Mouse (Mus musculus) midbrain, embryonic 12.5 days (tissue): ENCODE data around the gene Whrn. TPM values are rescaled to one million over a fixed set of nuclear protein-coding genes. Genes with fewer than 3 reads are reported as not detected.

Experiments used
- ATAC-seq: fragments of 200-750 bp; cut with Nextera tagmentation; 2 replicates; pipeline ENCODE4 v1.8.0; 2017; ENCODE audit warnings: low read depth, moderate TSS enrichment, moderate library complexity; ENCODE audit not compliant: low FRiP score
- H3K27ac ChIP-seq: fragments of 300-500 bp; sonication (generic); replicated peaks from 2 replicates; pipeline ENCODE4 v1.5.1; 2016; ENCODE audit warnings: mild to moderate bottlenecking
- H3K27me3 ChIP-seq: fragments of 300-500 bp; sonication (generic); 2 replicates; pipeline ENCODE4 v1.6.1; 2016; ENCODE audit warnings: mild to moderate bottlenecking
- H3K36me3 ChIP-seq: fragments of 300-500 bp; sonication (generic); 2 replicates; pipeline ENCODE4 v1.6.1; 2016
- H3K4me1 ChIP-seq: fragments of 300-500 bp; sonication (generic); 2 replicates; pipeline ENCODE4 v1.6.1; 2016
- H3K4me2 ChIP-seq: fragments of 300-500 bp; sonication (generic); replicated peaks from 2 replicates; pipeline ENCODE4 v1.6.1; 2016; ENCODE audit warnings: mild to moderate bottlenecking, moderate library complexity
- H3K4me3 ChIP-seq: fragments of 300-500 bp; sonication (generic); 2 replicates; pipeline ENCODE4 v1.5.1; 2016; ENCODE audit warnings: mild to moderate bottlenecking
- H3K9ac ChIP-seq: fragments of 300-500 bp; sonication (generic); replicated peaks from 2 replicates; pipeline ENCODE4 v1.6.1; 2016; ENCODE audit warnings: mild to moderate bottlenecking, moderate library complexity
- H3K9me3 ChIP-seq: fragments of 300-500 bp; sonication (generic); 2 replicates; pipeline ENCODE4 v1.6.1; 2016; ENCODE audit warnings: mild to moderate bottlenecking
- WGBS: fragments of 180-500 bp; shearing (Covaris S2); methylation state at CpG from one replicate; pipeline ENCODE4 v1.1.7; 2016; 5-methylcytosine and 5-hydroxymethylcytosine counted together
- polyA plus RNA-seq: library from polyadenylated mRNA; unstranded; fragments of >200 nt; fragmentation: Nextera tagmentation; extraction: Ambion mirVana; gene quantifications from 2 replicates; pipeline ENCODE4 v1.2.1, GENCODE M21; 2016

Whrn gene
- polyA plus RNA-seq, 1 experiment from 2014 or later: 15.4 TPM

DNA sequence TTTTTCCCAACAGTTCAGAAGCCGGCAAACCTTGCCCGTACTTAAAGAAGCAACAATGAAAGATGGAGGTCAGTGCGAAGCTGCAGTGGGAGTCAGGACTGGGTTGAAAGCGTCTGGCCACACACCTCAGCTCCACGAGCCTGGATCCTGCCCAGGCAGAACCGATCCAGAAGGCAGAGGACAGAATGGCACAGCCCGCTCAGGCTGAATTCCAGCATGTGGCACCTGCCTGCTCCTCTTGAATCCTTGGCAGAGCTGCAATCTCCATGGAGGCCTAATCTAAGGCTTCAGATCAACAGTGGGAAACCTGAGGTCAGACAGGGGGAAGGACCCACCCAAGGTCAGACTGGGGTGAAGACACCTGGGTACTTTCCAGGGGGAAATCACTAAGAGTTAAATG, 54.2 kb downstream of the Whrn start:
- ATAC-seq: no peak
- 88% methylated on average over 7 of the region's 7 CpGs for WGBS
- Histone ChIP-seq H3K27ac (no peak overlapping the region), H3K9ac (no peak overlapping the region), H3K4me2 (no peak overlapping the region), H3K4me1 (peaks cover 5% of the 10 kb centered on the region; the same call in 1 of the 2 replicates), H3K4me3 (no peak overlapping the region), H3K27me3 (no peaks in the 10 kb centered on the region), H3K36me3 (peaks cover 4% of the 10 kb centered on the region; the same call in 1 of the 2 replicates), H3K9me3 (no peaks in the 10 kb centered on the region; the same call in 1 of the 2 replicates)

DNA sequence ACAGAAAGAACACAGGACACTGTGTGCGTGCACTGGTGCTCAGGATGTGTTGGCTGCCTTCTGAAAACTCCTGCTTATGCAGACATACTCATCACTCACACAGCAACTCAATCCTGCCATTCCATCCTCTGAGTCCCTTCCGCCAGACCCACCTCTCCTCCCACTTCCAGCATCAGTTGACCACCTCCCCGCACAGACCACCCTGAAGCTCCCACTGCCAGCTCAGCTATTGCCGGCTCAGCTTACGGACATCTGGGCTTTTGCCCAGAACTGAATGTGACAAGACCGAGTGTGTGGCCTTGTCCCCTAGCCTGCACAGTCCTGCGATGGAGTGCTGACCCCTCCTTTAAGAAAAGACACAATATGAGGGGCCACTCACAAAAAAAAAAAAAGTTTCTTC, 55.5 kb downstream of the Whrn start:
- 75% methylated on average over 7 of the region's 7 CpGs for WGBS
- H3K36me3 ChIP-seq: no peaks in the 10 kb centered on the region
- H3K9ac ChIP-seq: no peak overlapping the region
- no peaks in the 10 kb centered on the region for H3K9me3 ChIP-seq
- no peak overlapping the region for H3K27ac ChIP-seq
- no peak overlapping the region for H3K4me2 ChIP-seq
- no peak for ATAC-seq
- no peak overlapping the region for H3K4me3 ChIP-seq
- H3K4me1 ChIP-seq: peaks cover 5% of the 10 kb centered on the region; the same call in 1 of the 2 replicates
- H3K27me3 ChIP-seq: no peaks in the 10 kb centered on the region

DNA sequence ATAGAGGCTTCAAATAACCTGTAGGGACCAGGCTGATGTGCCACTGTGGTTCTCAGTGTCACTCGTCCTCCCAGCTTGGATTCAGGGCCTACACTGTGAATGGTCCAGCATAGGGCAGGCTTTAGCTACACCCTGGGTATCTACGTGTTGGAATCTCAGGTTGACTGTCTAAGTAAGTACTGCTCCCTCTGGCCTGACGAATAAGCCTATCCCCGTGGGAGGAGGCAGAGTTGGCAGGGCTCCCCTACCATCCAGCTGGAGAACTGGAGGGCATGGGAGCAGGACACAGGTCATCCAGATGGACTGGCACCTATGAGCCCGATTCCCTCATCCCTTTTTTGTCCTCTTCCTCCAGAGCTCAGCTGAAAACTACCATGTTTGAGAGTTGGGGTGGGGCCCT, 57.8 kb downstream of the Whrn start:
- peaks cover 14% of the 10 kb centered on the region for H3K36me3 ChIP-seq
- peaks cover 5% of the 10 kb centered on the region; the same call in 1 of the 2 replicates for H3K4me1 ChIP-seq
- no peak overlapping the region for H3K9ac ChIP-seq
- no peaks in the 10 kb centered on the region for H3K27me3 ChIP-seq
- no peak overlapping the region for H3K4me2 ChIP-seq
- H3K27ac ChIP-seq: 0 out of 2 replicates have a peak overlapping the region, but pooled peaks have one; percentile 5
- ATAC-seq: no peak; the same call in 1 of the 2 replicates
- H3K4me3 ChIP-seq: no peak overlapping the region
- no peaks in the 10 kb centered on the region for H3K9me3 ChIP-seq
- WGBS: 84% methylated on average over 5 of the region's 5 CpGs

DNA sequence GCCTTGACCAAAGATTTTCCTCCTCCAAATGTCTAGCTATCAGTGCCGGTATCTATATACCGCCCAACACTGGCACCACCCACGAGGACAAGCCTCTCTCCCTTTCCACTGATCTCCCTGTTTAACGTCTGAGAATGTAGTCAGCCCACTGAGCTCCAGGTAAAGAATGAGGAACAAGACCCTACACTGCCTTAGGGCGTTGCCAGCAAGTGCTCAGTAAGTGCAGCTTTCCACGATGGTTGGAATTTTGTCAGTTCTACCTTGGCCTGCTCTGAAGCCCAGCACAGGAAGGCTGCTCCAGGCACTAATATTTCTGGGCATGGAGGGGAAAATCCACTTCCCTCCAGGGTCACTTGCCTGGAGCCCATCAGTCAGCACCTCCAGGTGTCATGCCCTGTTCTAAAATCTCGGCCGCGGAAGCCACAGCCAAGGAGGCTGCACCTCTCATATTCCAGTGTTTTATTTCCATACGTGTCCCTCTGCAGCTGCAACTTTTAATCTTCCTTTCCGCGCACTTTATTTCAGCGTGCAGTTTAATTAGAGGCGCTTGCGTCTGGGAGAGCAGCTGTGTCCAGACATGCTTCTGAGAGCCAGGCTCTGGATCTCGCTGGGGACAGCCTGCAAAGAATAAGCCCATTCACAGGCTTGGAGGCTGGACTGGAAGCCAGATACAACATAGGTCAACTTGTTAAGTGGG, 58.5 kb downstream of the Whrn start:
- peaks cover 20% of the 10 kb centered on the region for H3K36me3 ChIP-seq
- ATAC-seq: no peak; the same call in 1 of the 2 replicates
- peaks cover 5% of the 10 kb centered on the region; the same call in 1 of the 2 replicates for H3K4me1 ChIP-seq
- 0 out of 2 replicates have a peak overlapping the region, but pooled peaks have one; percentile 5 for H3K27ac ChIP-seq
- no peaks in the 10 kb centered on the region for H3K9me3 ChIP-seq
- H3K9ac ChIP-seq: no peak overlapping the region
- no peaks in the 10 kb centered on the region for H3K27me3 ChIP-seq
- WGBS: 81% methylated on average over 16 of the region's 16 CpGs
- no peak overlapping the region for H3K4me3 ChIP-seq
- H3K4me2 ChIP-seq: no peak overlapping the region

DNA sequence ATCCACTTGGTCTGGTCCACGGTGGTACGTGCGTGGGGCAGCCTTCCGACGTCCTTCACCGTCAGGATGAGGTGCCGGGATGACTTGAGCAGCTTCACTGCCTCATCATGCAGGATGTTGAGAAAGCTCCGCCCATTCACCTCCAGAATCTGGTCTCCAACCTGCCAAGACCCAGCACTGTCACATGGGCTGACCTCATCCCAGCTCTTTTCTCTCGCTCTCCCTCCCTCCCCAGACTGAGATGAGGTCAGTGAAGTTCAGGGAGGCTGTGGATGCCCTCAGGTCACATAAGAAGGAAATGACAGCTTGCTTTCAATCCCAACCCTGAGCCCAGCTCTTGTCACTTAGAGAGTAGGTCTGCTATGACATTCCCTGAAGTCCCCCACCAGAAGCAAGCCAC, 60.4 kb downstream of the Whrn start:
- no peaks in the 10 kb centered on the region for H3K9me3 ChIP-seq
- 83% methylated on average over 9 of the region's 9 CpGs for WGBS
- no peak overlapping the region for H3K9ac ChIP-seq

DNA sequence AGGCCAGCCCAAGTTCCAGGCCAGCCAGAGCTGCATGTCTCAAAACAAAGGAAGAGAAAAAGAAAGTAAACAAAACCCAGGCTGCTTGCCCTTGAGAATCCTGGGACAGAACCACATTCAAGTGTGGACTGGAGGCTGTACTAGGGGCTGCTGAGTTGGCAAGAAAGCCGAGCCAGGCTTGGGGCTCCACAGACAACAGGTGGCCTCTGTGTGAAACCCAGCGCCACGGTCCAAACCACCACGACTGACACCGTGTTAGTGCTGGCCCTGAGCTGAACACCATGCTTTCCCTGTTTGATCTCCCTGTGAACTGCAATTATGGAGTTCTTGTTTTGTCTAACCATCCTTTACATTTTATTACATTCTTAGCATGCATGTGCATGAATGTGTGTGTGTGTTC, 64.7 kb downstream of the Whrn start:
- peaks cover 26% of the 10 kb centered on the region for H3K36me3 ChIP-seq
- H3K4me2 ChIP-seq: no peak overlapping the region
- H3K4me3 ChIP-seq: no peak overlapping the region
- 89% methylated on average over 5 of the region's 5 CpGs for WGBS
- no peaks in the 10 kb centered on the region for H3K9me3 ChIP-seq
- H3K27ac ChIP-seq: no peak overlapping the region
- no peaks in the 10 kb centered on the region for H3K27me3 ChIP-seq
- no peak overlapping the region for H3K9ac ChIP-seq
- ATAC-seq: no peak
- peaks cover 9% of the 10 kb centered on the region; the same call in 1 of the 2 replicates for H3K4me1 ChIP-seq

More for the DNA sequence above, 60.4 kb downstream of the Whrn start:
- Histone ChIP-seq H3K36me3 (peaks cover 26% of the 10 kb centered on the region), H3K4me2 (no peak overlapping the region), H3K27ac (no peak overlapping the region), H3K4me3 (no peak overlapping the region), H3K27me3 (no peaks in the 10 kb centered on the region), H3K4me1 (peaks cover 5% of the 10 kb centered on the region; the same call in 1 of the 2 replicates)
- no peak for ATAC-seq

DNA sequence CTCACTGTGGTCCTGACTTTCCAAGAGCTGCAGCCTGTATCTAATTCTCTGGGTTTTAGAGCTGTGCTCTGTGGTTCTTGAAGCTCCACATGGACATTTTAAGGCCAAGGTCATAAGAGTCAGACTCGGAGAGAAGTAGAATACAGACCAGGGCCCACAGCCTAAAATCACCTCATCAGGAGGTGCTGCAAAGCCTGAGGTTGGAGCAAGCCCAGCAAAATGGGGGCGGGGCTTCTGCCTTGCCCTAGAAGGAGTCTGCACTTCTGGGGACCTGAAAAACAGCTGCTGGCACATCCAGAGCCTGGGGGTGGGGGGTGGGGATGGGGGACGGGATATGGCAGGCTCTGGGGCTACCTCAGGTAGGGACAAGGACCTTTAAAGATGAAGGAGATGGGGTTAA, 65.4 kb downstream of the Whrn start:
- H3K27ac ChIP-seq: no peak overlapping the region
- no peak overlapping the region for H3K4me3 ChIP-seq
- WGBS: 40% methylated on average over 3 of the region's 3 CpGs
- H3K9me3 ChIP-seq: no peaks in the 10 kb centered on the region
- no peak for ATAC-seq
- H3K4me1 ChIP-seq: peaks cover 9% of the 10 kb centered on the region; the same call in 1 of the 2 replicates
- H3K27me3 ChIP-seq: no peaks in the 10 kb centered on the region
- H3K4me2 ChIP-seq: no peak overlapping the region
- H3K9ac ChIP-seq: no peak overlapping the region
- H3K36me3 ChIP-seq: peaks cover 26% of the 10 kb centered on the region

DNA sequence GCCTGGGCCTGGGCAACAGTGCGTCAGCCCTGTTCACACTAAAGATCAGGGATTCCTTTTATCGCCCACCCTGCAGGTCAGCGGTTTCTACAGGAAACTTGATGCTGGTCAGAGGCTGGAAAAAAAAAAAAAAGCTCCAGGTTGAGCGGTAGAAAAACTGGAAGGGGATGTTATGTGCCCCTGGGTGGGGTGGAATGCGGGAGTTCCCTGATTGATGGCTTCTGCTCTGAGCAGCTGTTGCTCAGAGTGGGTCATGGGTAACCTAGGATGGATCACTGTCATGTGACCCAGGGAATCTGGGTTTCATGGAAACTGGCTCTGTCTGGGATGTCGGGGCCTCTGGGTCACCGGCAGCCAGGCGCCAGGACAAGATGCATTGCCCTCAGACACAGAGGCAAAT, 69.5 kb downstream of the Whrn start:
- WGBS: 72% methylated on average over 8 of the region's 8 CpGs
- ATAC-seq: no peak
- 0 out of 2 replicates have a peak, but pooled peaks cover under 1% of the 10 kb centered on the region for H3K36me3 ChIP-seq

DNA sequence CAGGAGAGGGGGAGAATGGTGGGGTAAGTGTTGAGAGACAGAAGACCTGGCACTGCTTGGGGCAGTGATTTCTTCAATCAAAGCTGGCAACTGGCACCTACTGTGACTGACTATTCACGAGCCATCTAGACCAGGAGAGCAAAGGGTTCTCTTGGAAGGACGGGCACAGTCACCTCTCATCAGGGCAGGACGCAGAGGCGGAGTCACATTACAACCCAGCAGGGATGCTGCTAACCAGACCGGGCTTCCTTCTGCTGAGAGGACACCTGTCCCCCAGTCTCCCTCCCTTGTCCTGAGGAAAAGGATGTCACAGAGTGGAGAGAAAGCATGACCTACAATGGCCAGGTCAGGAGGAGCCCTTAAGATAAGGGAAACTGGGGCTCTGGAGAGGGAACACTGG, 72.0 kb downstream of the Whrn start:
- no peak overlapping the region for H3K27ac ChIP-seq
- H3K4me2 ChIP-seq: no peak overlapping the region
- H3K36me3 ChIP-seq: no peaks in the 10 kb centered on the region
- peaks cover 9% of the 10 kb centered on the region for H3K4me1 ChIP-seq
- no peak overlapping the region for H3K9ac ChIP-seq
- H3K9me3 ChIP-seq: no peaks in the 10 kb centered on the region
- no peak for ATAC-seq
- no peak overlapping the region for H3K4me3 ChIP-seq
- 37% methylated on average over 5 of the region's 5 CpGs for WGBS
- H3K27me3 ChIP-seq: no peaks in the 10 kb centered on the region; the same call in 1 of the 2 replicates

More for the DNA sequence above, 69.5 kb downstream of the Whrn start:
- no peak overlapping the region for H3K27ac ChIP-seq
- no peak overlapping the region for H3K4me2 ChIP-seq
- H3K9me3 ChIP-seq: no peaks in the 10 kb centered on the region
- no peaks in the 10 kb centered on the region; the same call in 1 of the 2 replicates for H3K27me3 ChIP-seq
- peaks cover 9% of the 10 kb centered on the region; the same call in 1 of the 2 replicates for H3K4me1 ChIP-seq
- H3K9ac ChIP-seq: no peak overlapping the region
- no peak overlapping the region for H3K4me3 ChIP-seq

DNA sequence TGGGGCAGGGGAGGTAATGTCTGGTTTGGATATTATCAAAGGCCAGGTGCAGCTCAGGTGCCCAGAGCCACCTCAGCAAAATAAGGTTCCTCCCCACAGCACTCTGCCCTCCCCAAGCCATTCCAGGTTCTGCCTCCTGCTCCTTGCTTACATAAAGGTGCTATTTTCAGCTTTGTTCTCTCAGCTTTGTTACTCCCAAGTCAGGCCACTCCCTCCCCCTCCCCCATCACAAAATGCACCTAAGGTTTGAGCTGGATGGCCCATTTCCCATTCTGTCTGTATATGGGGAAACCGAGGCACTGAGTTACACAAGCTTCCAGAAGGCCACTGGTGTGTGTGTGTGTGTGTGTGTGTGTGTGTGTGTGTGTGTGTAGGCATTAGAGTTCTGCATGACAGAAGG, 72.6 kb downstream of the Whrn start:
- WGBS: 75% methylated on average over 1 of the region's 1 CpGs
- no peak for ATAC-seq
- no peak overlapping the region for H3K4me3 ChIP-seq
- H3K27me3 ChIP-seq: no peaks in the 10 kb centered on the region; the same call in 1 of the 2 replicates
- H3K9ac ChIP-seq: no peak overlapping the region
- peaks cover 9% of the 10 kb centered on the region for H3K4me1 ChIP-seq
- H3K4me2 ChIP-seq: no peak overlapping the region
- no peaks in the 10 kb centered on the region for H3K36me3 ChIP-seq
- H3K27ac ChIP-seq: no peak overlapping the region
- no peaks in the 10 kb centered on the region for H3K9me3 ChIP-seq

DNA sequence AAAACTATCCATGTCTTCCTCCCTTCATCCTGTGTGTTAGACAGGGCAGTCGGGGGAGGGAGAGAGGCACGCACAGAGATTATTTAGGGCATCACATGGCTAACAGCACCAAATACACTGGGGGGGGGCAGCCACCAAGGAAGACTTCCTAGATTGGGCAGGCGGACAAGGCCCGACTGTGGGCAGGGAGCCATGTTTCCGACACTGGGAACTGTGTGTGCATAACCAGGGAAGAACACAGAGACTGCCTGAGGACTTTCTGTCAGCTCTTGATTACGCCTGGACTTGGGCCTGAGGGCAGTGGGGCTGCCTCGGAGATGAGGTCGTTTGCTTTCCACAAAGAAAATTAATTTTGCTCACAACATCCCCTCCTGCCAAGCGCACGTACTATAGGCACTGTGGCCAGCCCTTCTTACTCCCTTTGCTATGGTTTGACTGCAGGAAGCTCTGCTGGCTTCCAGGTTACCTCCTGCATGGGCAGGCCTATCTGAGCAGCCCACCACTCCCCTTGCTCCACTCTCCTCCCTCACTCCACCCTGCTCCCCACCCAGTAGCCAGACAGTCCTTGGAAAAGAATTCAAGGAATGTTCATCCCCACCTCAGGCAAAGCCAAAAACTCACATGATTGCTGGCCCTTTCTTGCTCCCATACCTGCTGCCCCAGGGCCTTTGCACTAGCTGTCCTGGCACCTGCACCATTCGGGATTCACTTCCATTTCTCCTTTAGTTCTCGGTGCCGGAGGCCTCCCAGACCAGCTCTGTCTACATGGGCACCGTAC, 75.5 kb downstream of the Whrn start:
- WGBS: 76% methylated on average over 14 of the region's 14 CpGs
- no peak overlapping the region for H3K27ac ChIP-seq

DNA sequence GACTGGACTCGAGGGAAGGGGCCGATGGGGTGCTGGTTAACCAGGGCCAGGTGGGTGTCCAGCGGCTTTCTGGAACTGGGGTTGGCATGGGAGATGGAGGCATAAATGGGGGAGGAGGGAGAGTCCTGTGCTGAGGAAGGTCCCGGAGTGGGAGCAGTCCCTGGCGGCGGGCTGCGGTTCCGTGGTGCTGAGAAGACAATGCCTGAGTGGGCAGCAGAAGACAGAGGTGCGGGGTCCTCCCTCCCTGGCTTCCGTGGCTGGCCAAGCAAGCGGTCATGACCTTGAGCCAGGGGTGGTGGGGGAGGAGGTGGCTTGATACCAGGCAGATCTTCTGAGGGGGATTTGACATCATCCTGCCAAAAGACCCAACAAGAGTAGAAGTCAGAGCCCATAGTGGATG, 77.5 kb downstream of the Whrn start:
- no peak overlapping the region for H3K27ac ChIP-seq
- WGBS: 83% methylated on average over 11 of the region's 11 CpGs
- ATAC-seq: no peak; the same call in 1 of the 2 replicates

More for the DNA sequence above, 75.5 kb downstream of the Whrn start:
- Histone ChIP-seq H3K36me3 (0 out of 2 replicates have a peak, but pooled peaks cover 4% of the 10 kb centered on the region), H3K27me3 (no peaks in the 10 kb centered on the region; the same call in 1 of the 2 replicates), H3K9ac (no peak overlapping the region), H3K4me2 (no peak overlapping the region), H3K9me3 (no peaks in the 10 kb centered on the region), H3K4me3 (no peak overlapping the region), H3K4me1 (peaks cover 15% of the 10 kb centered on the region)
- ATAC-seq: no peak

More for the DNA sequence above, 77.5 kb downstream of the Whrn start:
- Histone ChIP-seq H3K9me3 (no peaks in the 10 kb centered on the region), H3K36me3 (0 out of 2 replicates have a peak, but pooled peaks cover 4% of the 10 kb centered on the region), H3K27me3 (no peaks in the 10 kb centered on the region), H3K4me2 (no peak overlapping the region), H3K4me1 (peaks cover 15% of the 10 kb centered on the region), H3K4me3 (no peak overlapping the region), H3K9ac (no peak overlapping the region)
